Mouse (Mus musculus): ENCODE data around the gene Dab2ip. TPM values are rescaled to one million over a fixed set of nuclear protein-coding genes. Genes with fewer than 3 reads are reported as not detected.

Gene Dab2ip
- polyA plus RNA-seq, 1 experiment from 2014 or later, result 41.4 TPM

DNA sequence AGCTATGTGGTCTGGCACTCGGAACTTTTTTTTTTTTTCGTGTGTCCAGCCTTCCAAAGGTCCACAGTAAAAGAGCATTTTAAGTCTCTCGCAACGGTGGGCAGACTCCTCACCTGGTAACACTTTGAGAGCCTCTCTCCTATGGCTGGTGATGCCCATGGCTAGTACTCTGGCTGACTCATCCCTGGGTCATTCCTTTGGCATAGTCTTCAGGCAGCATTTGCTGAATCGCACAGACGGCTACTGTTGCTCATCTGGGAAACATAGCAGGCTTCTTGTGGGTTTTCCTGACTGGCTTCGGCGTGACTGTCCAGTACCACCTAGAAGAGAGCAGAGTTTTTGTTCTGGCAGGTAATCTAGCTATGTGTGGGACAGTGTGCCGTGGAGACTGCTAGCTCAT is 8.0 kb upstream of the Dab2ip start:
- Histone ChIP-seq H3K9me3 (replicated peaks; ENCODE audit: low read length) (no peaks in the 10 kb centered on the region), H3K36me3 (ENCODE audit: insufficient read depth, low read length) (no peaks in the 10 kb centered on the region), H3K4me2 (ENCODE audit: low read length) (no peak overlapping the region), H3K27ac (no peak overlapping the region), H3K9ac (ENCODE audit: low read depth, low read length) (no peak overlapping the region), H3K4me3 (replicated peaks; ENCODE audit: low read depth, low read length) (no peak overlapping the region), H3K4me1 (replicated peaks; ENCODE audit: insufficient read depth, low read length) (peaks cover 3% of the 10 kb centered on the region; the same call in 1 of the 2 replicates), H3K27me3 (ENCODE audit: insufficient read depth, low read length) (no peaks in the 10 kb centered on the region)
- DNase-seq (ENCODE audit: low spot score) (no peak), ATAC-seq (replicated peaks; ENCODE audit: low FRiP score, low read depth) (no peak)
- 72% methylated on average over 9 of the region's 9 CpGs for WGBS
- TF ChIP-seq CTCF (IDR thresholded peaks at IDR 0.05; ENCODE audit: low read depth), result no peak

DNA sequence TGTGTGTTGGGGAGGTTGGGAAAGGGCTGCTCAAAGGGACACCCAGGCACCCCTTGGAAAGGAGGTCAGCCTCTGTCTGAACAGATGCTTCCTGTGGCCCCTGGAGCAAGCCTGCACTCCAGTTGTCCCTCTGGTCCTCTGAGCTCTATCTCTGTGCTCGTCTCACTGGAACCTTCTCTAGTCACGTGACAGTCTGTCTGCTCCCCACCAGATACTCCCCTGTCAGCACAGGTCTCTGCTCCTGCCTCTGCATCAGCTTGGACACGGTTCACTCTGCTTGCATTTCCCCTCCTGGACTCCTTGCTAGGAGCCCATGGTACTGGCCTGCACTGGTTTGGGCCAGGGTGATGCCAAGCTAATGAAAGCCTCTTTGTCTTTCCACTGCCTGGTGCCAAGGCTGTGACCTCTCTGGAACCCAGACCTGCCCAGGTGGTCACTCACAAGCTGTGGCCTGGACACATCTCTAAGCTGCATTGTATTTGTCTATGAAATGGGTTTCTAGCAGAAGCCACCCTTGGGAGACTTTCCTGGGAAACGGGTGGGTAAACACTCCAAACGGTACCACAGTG is 1.1 kb upstream of the Dab2ip start:
- Histone ChIP-seq H3K9me3 (replicated peaks; ENCODE audit: low read length) (no peaks in the 10 kb centered on the region), H3K9ac (ENCODE audit: low read depth, low read length) (no peak overlapping the region), H3K36me3 (ENCODE audit: insufficient read depth, low read length) (no peaks in the 10 kb centered on the region), H3K4me2 (ENCODE audit: low read length) (no peak overlapping the region), H3K4me3 (replicated peaks; ENCODE audit: low read depth, low read length) (no peak overlapping the region), H3K27ac (no peak overlapping the region), H3K27me3 (ENCODE audit: insufficient read depth, low read length) (no peaks in the 10 kb centered on the region), H3K4me1 (replicated peaks; ENCODE audit: insufficient read depth, low read length) (peaks cover 12% of the 10 kb centered on the region)
- 48% methylated on average over 5 of the region's 5 CpGs for WGBS
- DNase-seq (ENCODE audit: low spot score) (no peak), ATAC-seq (replicated peaks; ENCODE audit: low FRiP score, low read depth) (no peak; the same call in 1 of the 2 replicates)
- no peak for TF ChIP-seq CTCF (IDR thresholded peaks at IDR 0.05; ENCODE audit: low read depth)

DNA sequence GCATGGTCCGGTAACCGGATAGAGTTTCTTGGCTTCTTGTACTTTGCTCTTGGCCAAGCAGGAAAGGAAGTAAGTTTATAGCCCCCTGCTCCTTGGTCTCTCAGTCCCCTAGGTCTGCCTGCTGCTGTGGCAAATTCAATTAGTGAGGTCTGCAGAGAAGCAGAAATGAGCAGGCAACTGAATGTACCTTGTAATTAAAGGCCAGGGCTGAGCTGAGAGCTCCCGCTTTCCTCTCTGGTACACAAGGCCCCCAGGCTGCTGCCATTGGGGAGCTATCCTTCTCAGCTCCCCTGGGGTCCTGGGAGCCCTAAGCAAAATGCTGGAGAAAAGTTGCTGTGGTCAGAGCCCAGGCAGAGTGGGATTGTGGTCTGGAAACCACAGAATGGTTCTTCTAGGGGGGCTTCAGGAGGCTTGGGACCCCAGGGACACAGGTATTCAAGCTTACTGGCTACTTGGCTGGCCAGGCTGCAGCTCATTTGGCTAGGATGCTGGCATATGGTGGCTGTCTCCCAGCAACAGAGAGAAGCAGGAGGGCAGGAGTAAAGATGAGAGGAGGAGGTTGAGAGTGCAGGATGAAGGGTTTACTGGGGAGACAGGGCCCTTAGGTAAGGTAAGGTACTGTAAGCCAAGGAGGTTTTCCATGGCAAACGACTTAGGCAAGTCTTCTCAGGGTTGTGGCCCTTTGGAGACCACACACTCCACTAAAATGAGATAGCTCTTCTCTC is 922 bp downstream of the Dab2ip start:
- H3K36me3 ChIP-seq (ENCODE audit: insufficient read depth, low read length), result no peaks in the 10 kb centered on the region
- peak overlapping the region; percentile 47; the same call in 1 of the 2 replicates for H3K27ac ChIP-seq
- H3K4me2 ChIP-seq (ENCODE audit: low read length), result peak overlapping the region; percentile 45
- ATAC-seq (replicated peaks; ENCODE audit: low FRiP score, low read depth) (no peak), DNase-seq (ENCODE audit: low spot score) (peak; percentile 62)
- no peak for TF ChIP-seq CTCF (IDR thresholded peaks at IDR 0.05; ENCODE audit: low read depth)
- 29% methylated on average over 4 of the region's 4 CpGs for WGBS
- peak overlapping the region; percentile 31; the same call in 1 of the 2 replicates for H3K9ac ChIP-seq (ENCODE audit: low read depth, low read length)
- H3K4me1 ChIP-seq (replicated peaks; ENCODE audit: insufficient read depth, low read length), result peaks cover 12% of the 10 kb centered on the region
- H3K4me3 ChIP-seq (replicated peaks; ENCODE audit: low read depth, low read length), result no peak overlapping the region
- no peaks in the 10 kb centered on the region for H3K9me3 ChIP-seq (replicated peaks; ENCODE audit: low read length)
- no peaks in the 10 kb centered on the region for H3K27me3 ChIP-seq (ENCODE audit: insufficient read depth, low read length)

DNA sequence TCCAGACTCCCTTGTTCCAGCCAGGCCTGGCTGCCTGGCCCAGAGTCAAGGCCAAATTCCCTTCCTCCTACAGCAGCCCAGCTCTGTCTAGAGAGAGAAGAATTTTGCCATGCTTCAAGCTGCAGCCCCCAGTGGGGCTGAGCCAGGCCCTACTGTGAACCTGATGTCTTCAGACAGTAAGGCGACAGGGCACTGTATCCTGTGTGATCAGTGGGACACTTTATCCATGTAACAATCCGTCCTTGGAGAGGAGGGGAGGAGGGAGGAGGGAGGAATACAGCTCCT is 1.4 kb downstream of the Dab2ip start:
- DNase-seq (ENCODE audit: low spot score) (peak; percentile 36), ATAC-seq (replicated peaks; ENCODE audit: low FRiP score, low read depth) (no peak)
- H3K27me3 ChIP-seq (ENCODE audit: insufficient read depth, low read length), result no peaks in the 10 kb centered on the region
- H3K4me1 ChIP-seq (replicated peaks; ENCODE audit: insufficient read depth, low read length), result peaks cover 12% of the 10 kb centered on the region
- 42% methylated on average over 2 of the region's 2 CpGs for WGBS
- H3K9me3 ChIP-seq (replicated peaks; ENCODE audit: low read length), result no peaks in the 10 kb centered on the region
- H3K36me3 ChIP-seq (ENCODE audit: insufficient read depth, low read length), result no peaks in the 10 kb centered on the region
- H3K27ac ChIP-seq, result no peak overlapping the region
- H3K9ac ChIP-seq (ENCODE audit: low read depth, low read length), result no peak overlapping the region
- no peak for TF ChIP-seq CTCF (IDR thresholded peaks at IDR 0.05; ENCODE audit: low read depth)
- H3K4me2 ChIP-seq (ENCODE audit: low read length), result no peak overlapping the region
- no peak overlapping the region for H3K4me3 ChIP-seq (replicated peaks; ENCODE audit: low read depth, low read length)

DNA sequence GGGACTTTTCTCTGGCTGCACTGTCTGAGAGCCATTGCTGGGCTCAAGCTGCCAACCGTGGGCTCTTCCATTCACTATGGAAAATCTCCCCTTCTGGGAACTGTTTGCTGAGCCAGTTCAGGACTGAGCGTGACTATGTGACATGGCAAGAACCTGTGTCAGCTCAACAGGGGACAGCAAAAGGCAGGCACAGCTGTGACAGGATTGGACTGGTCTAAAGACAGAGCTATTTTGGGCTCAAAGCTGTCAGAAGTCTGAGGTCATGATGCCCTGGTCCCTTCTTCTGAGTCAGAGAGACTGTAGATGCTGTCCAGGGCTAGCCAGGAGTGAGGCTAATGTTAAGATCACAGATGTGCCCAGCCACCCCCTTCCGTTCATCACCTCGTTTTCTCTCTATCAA is 5.7 kb downstream of the Dab2ip start:
- WGBS, result 87% methylated on average over 4 of the region's 4 CpGs
- Histone ChIP-seq H3K27ac (no peak overlapping the region), H3K4me3 (replicated peaks; ENCODE audit: low read depth, low read length) (no peak overlapping the region), H3K36me3 (ENCODE audit: insufficient read depth, low read length) (no peaks in the 10 kb centered on the region), H3K4me1 (replicated peaks; ENCODE audit: insufficient read depth, low read length) (peaks cover 4% of the 10 kb centered on the region; the same call in 1 of the 2 replicates), H3K9ac (ENCODE audit: low read depth, low read length) (no peak overlapping the region), H3K4me2 (ENCODE audit: low read length) (no peak overlapping the region), H3K27me3 (ENCODE audit: insufficient read depth, low read length) (no peaks in the 10 kb centered on the region), H3K9me3 (replicated peaks; ENCODE audit: low read length) (no peaks in the 10 kb centered on the region)
- TF ChIP-seq CTCF (IDR thresholded peaks at IDR 0.05; ENCODE audit: low read depth), result no peak
- DNase-seq (ENCODE audit: low spot score) (no peak), ATAC-seq (replicated peaks; ENCODE audit: low FRiP score, low read depth) (no peak)

DNA sequence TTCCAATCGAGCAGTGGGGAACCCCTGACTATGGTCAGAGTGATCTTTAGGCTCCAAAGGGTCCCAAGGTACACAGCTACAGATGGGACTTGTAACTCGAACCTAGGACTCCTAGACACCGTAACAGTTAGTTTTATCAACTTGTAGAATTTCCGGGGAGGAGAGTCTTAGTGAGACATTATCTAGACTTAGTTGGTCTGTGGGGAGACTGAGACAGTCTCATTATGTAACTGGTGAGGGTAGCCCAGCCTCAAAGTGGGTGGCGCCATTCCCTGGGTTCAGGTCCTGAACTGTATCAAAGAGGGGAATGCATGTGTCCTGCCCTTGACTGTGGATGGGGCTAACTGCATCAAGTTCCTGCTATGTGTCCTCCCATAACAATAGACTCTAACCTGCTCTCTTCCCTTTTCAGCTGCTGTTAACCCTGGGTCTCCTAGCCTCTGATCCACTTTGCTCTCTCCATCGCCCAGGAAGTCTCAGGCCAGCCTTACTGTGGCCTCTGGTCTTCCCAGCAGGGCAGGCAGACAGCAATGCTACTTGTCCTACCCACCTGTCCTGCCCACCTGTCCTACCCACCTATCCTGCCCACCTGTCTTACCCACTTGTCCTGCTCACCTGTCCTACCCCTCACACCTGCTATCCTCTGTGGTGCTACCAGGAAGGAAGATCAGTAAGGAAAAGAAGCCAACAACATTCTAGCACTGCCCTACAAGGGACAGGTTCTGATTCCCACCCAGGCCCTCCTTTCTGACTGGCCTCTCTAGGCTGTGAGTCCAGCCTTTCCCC is 7.2 kb downstream of the Dab2ip start:
- no peak overlapping the region for H3K27ac ChIP-seq
- H3K36me3 ChIP-seq (ENCODE audit: insufficient read depth, low read length), result no peaks in the 10 kb centered on the region
- no peaks in the 10 kb centered on the region for H3K9me3 ChIP-seq (replicated peaks; ENCODE audit: low read length)
- H3K4me1 ChIP-seq (replicated peaks; ENCODE audit: insufficient read depth, low read length), result no peaks in the 10 kb centered on the region
- H3K27me3 ChIP-seq (ENCODE audit: insufficient read depth, low read length), result no peaks in the 10 kb centered on the region
- no peak for TF ChIP-seq CTCF (IDR thresholded peaks at IDR 0.05; ENCODE audit: low read depth)
- DNase-seq (ENCODE audit: low spot score) (no peak), ATAC-seq (replicated peaks; ENCODE audit: low FRiP score, low read depth) (no peak)
- WGBS, result 86% methylated on average over 6 of the region's 6 CpGs
- no peak overlapping the region for H3K9ac ChIP-seq (ENCODE audit: low read depth, low read length)
- H3K4me3 ChIP-seq (replicated peaks; ENCODE audit: low read depth, low read length), result no peak overlapping the region
- no peak overlapping the region for H3K4me2 ChIP-seq (ENCODE audit: low read length)

Measured in kidney, postnatal 0 days (tissue).